Mouse (Mus musculus) CH12.LX (cell line): ENCODE data around the gene Eif5. TPM values are rescaled to one million over a fixed set of nuclear protein-coding genes. Genes with fewer than 3 reads are reported as not detected.

Source experiments
- DNase-seq: peaks from one replicate; pipeline ENCODE4 v3.0.0-alpha.2; 2013; ENCODE audit errors: extremely low read depth
- H3K27ac ChIP-seq: 2 replicates; pipeline ENCODE4 v1.5.1; 2012; ENCODE audit warnings: low read depth, mild to moderate bottlenecking, control low read depth, moderate library complexity; ENCODE audit not compliant: insufficient read depth
- H3K27me3 ChIP-seq: replicated peaks from 2 replicates; pipeline ENCODE3; 2012; ENCODE audit warnings: inconsistent platforms
- H3K36me3 ChIP-seq, 2 experiments: replicated peaks in 1 of 2; 2 replicates each; pipeline versions ENCODE3 to v1.6.1; 2012; ENCODE audit warnings: inconsistent platforms in 1 of 2, low read length in 1 of 2, mild to moderate bottlenecking in 1 of 2, mixed read lengths in 1 of 2, moderate library complexity in 1 of 2; ENCODE audit not compliant: control insufficient read depth in 1 of 2, insufficient read depth in 1 of 2
- H3K4me1 ChIP-seq, 2 experiments: 2 replicates each; pipeline ENCODE4 v1.6.1; 2012; ENCODE audit warnings: inconsistent platforms in 1 of 2, moderate library complexity in 1 of 2; ENCODE audit not compliant: insufficient read depth in 2 of 2, control insufficient read depth in 1 of 2
- H3K4me2 ChIP-seq: 2 replicates; pipeline ENCODE4 v1.6.1; 2012; ENCODE audit warnings: low read depth, mild to moderate bottlenecking, control low read depth; ENCODE audit not compliant: poor library complexity, insufficient read depth, severe bottlenecking
- H3K4me3 ChIP-seq, 3 experiments: fragments of 150-350 bp in 1 of 3; sonication (generic) in 1 of 3; replicated peaks in 1 of 3; 2 replicates each; pipeline versions ENCODE3 to v1.5.1; 2011 to 2012; ENCODE audit warnings: low read depth in 2 of 3, low read length in 2 of 3, mild to moderate bottlenecking in 2 of 3, moderate library complexity in 2 of 3, control low read depth in 1 of 3, improper control_type of control experiment in 1 of 3, inconsistent platforms in 1 of 3, mixed read lengths in 1 of 3; ENCODE audit not compliant: poor library complexity in 1 of 3
- H3K79me2 ChIP-seq: replicated peaks from 2 replicates; pipeline ENCODE4 v1.6.1; 2012; ENCODE audit warnings: mild to moderate bottlenecking, moderate library complexity; ENCODE audit not compliant: control insufficient read depth, poor library complexity, insufficient read depth, severe bottlenecking; ENCODE audit errors: extremely low read depth
- H3K9ac ChIP-seq: 2 replicates; pipeline ENCODE4 v1.6.1; 2012; ENCODE audit warnings: low read depth, mild to moderate bottlenecking, control low read depth, moderate library complexity; ENCODE audit not compliant: insufficient read depth
- H3K9me3 ChIP-seq: replicated peaks from 2 replicates; pipeline ENCODE3; 2012; ENCODE audit warnings: low read length, inconsistent platforms, mixed read lengths
- BHLHE40 ChIP-seq: IDR thresholded peaks from 2 replicates; pipeline ENCODE4 v1.6.1; 2011; ENCODE audit warnings: mild to moderate bottlenecking, low read depth, low read length, improper control_type of control experiment
- CHD1 ChIP-seq: IDR thresholded peaks from 2 replicates; pipeline ENCODE4 v1.6.1; 2012; ENCODE audit warnings: low read depth, low read length, improper control_type of control experiment, inconsistent platforms
- CHD2 ChIP-seq: IDR thresholded peaks from 2 replicates; pipeline ENCODE4 v1.6.1; 2011; ENCODE audit warnings: low read length, improper control_type of control experiment
- E2F4 ChIP-seq: IDR thresholded peaks from 2 replicates; pipeline ENCODE4 v1.6.1; 2011; ENCODE audit warnings: low read depth, low read length, improper control_type of control experiment; ENCODE audit not compliant: insufficient replicate concordance
- EP300 ChIP-seq: IDR thresholded peaks from 2 replicates; pipeline ENCODE4 v1.6.1; 2011; ENCODE audit warnings: low read length, improper control_type of control experiment
- ETS1 ChIP-seq: conservative IDR thresholded peaks from 2 replicates; pipeline ENCODE4 v1.6.1; 2012; ENCODE audit warnings: low read depth, mild to moderate bottlenecking, inconsistent platforms, low read length, improper control_type of control experiment, moderate library complexity
- HCFC1 ChIP-seq: IDR thresholded peaks from 2 replicates; pipeline ENCODE4 v1.6.1; 2012; ENCODE audit warnings: low read depth, mild to moderate bottlenecking, inconsistent platforms, low read length, improper control_type of control experiment
- IRF4 ChIP-seq: IDR thresholded peaks from 2 replicates; pipeline ENCODE4 v1.6.1; 2014; ENCODE audit warnings: low read depth, mild to moderate bottlenecking, inconsistent platforms, low read length, improper control_type of control experiment
- JUN ChIP-seq: IDR thresholded peaks from 2 replicates; pipeline ENCODE4 v1.6.1; 2011; ENCODE audit warnings: low read depth, mild to moderate bottlenecking, low read length, improper control_type of control experiment, moderate library complexity; ENCODE audit not compliant: insufficient read depth
- JUND ChIP-seq: conservative IDR thresholded peaks from 2 replicates; pipeline ENCODE4 v1.6.1; 2011; ENCODE audit warnings: low read depth, low read length, improper control_type of control experiment
- KAT2A ChIP-seq: IDR thresholded peaks from 2 replicates; pipeline ENCODE4 v1.6.1; 2012; ENCODE audit warnings: low read length, improper control_type of control experiment, inconsistent platforms; ENCODE audit not compliant: insufficient replicate concordance
- MAX ChIP-seq: IDR thresholded peaks from 2 replicates; pipeline ENCODE4 v1.6.1; 2011; ENCODE audit warnings: low read length, improper control_type of control experiment
- MEF2A ChIP-seq: IDR thresholded peaks from 2 replicates; pipeline ENCODE4 v1.6.1; 2014; ENCODE audit warnings: low read depth, mild to moderate bottlenecking, inconsistent platforms, low read length, improper control_type of control experiment, borderline replicate concordance
- MXI1 ChIP-seq: IDR thresholded peaks from 2 replicates; pipeline ENCODE4 v1.6.1; 2011; ENCODE audit warnings: mild to moderate bottlenecking, low read depth, low read length, improper control_type of control experiment
- NELFE ChIP-seq: IDR thresholded peaks from 2 replicates; pipeline ENCODE4 v1.6.1; 2011; ENCODE audit warnings: low read depth, low read length, improper control_type of control experiment
- NRF1 ChIP-seq: IDR thresholded peaks from 2 replicates; pipeline ENCODE4 v1.6.1; 2014; ENCODE audit warnings: low read depth, mild to moderate bottlenecking, inconsistent platforms, low read length, improper control_type of control experiment, moderate library complexity
- POLR2A ChIP-seq: IDR thresholded peaks from 2 replicates; pipeline ENCODE4 v1.6.1; 2011; ENCODE audit warnings: low read depth, mild to moderate bottlenecking, improper control_type of control experiment, low read length
- SIN3A ChIP-seq: IDR thresholded peaks from 2 replicates; pipeline ENCODE4 v1.6.1; 2012; ENCODE audit warnings: low read length, improper control_type of control experiment, inconsistent platforms
- TBP ChIP-seq: conservative IDR thresholded peaks from 2 replicates; pipeline ENCODE4 v1.6.1; 2011; ENCODE audit warnings: low read depth, low read length, improper control_type of control experiment
- TCF12 ChIP-seq: IDR thresholded peaks from 2 replicates; pipeline ENCODE4 v1.6.1; 2014; ENCODE audit warnings: low read depth, mild to moderate bottlenecking, inconsistent platforms, low read length, improper control_type of control experiment
- ZC3H11A ChIP-seq: IDR thresholded peaks from 2 replicates; pipeline ENCODE4 v1.6.1; 2012; ENCODE audit warnings: low read depth, mild to moderate bottlenecking, inconsistent platforms, low read length, improper control_type of control experiment
- ZKSCAN1 ChIP-seq: IDR thresholded peaks from 2 replicates; pipeline ENCODE4 v1.6.1; 2012; ENCODE audit warnings: low read depth, inconsistent platforms, low read length, improper control_type of control experiment, borderline replicate concordance
- dilution Hi-C: fragments of 300-500 bp; cut with MboI; formaldehyde crosslinking; loops from 2 replicates; pipeline ENCODE4 v1.14.3; 2020; ENCODE audit warnings: low sequenced_read_pairs; ENCODE audit not compliant: extremely low pct_unique_long_range_greater_than_20kb, extremely low pct_ligation_motif_present
- in situ Hi-C: fragments of 300-500 bp; cut with MboI; formaldehyde crosslinking; loops from 3 replicates; pipeline ENCODE4 v1.14.3; 2019; ENCODE audit warnings: low sequenced_read_pairs, low pct_ligation_motif_present, low pct_unique_long_range_greater_than_20kb, mixed read lengths
- polyA plus RNA-seq: library from polyadenylated mRNA; unstranded; fragments of >175 nt; gene quantifications from 2 replicates; pipeline ENCODE4 v1.2.1, GENCODE M21; 2012; ENCODE audit warnings: low read depth; ENCODE audit not compliant: insufficient read length
- total RNA-seq, 2 experiments: library from RNA; depleted of rRNA; stranded (reverse); fragments of 300-350 nt in 1 of 2; fragments of >200 nt in 1 of 2; gene quantifications; 2 replicates each; pipeline ENCODE4 v1.2.3; 2012 to 2014

The Eif5 gene
- total and polyA plus RNA-seq, 3 experiments, result 118 to 284 (median 156) TPM

GRCm38 (mm10) chr12:111535762-111536161, 2.1 kb upstream of the Eif5 start:
- in situ Hi-C loops (no loop called here), dilution Hi-C loops (no loop called here)
- Histone ChIP-seq H3K4me3 (peak overlapping the region; percentile 14 to 41 (median 28)), H3K9me3 (no peaks in the 10 kb centered on the region), H3K9ac (peak overlapping the region; percentile 100), H3K79me2 (peaks cover 27% of the 10 kb centered on the region), H3K4me2 (peak overlapping the region; percentile 96), H3K36me3 (peaks cover 14 to 20% of the 10 kb centered on the region in 2 experiments), H3K27me3 (no peaks in the 10 kb centered on the region), H3K27ac (peak overlapping the region; percentile 86), H3K4me1 (peaks cover 5 to 42% of the 10 kb centered on the region in 2 experiments)
- DNase-seq, result peak; percentile 81
- TF ChIP-seq BHLHE40 (peak; percentile 65; the same call in 1 of the 2 replicates), E2F4 (no peak), KAT2A (no peak), ZC3H11A (no peak), CHD1 (peak; percentile 75), HCFC1 (peak; percentile 66), JUN (peak; percentile 58), NELFE (peak; percentile 16; the same call in 1 of the 2 replicates), IRF4 (peak; percentile 53; the same call in 1 of the 2 replicates), MXI1 (peak; percentile 62; the same call in 1 of the 2 replicates), TCF12 (peak; percentile 73), ETS1 (peak; percentile 80), JUND (peak; percentile 85), POLR2A (peak; percentile 62), CHD2 (0 out of 2 replicates have a peak, but pooled peaks have one; percentile 37), MAX (no peak), EP300 (peak; percentile 61), MEF2A (peak; percentile 99), SIN3A (peak; percentile 71), ZKSCAN1 (no peak), NRF1 (no peak), TBP (peak; percentile 90)

- peaks cover 7 to 51% of the 10 kb centered on the region in 2 experiments for H3K4me1 ChIP-seq
- H3K79me2 ChIP-seq, result peaks cover 34% of the 10 kb centered on the region
- H3K9me3 ChIP-seq, result no peaks in the 10 kb centered on the region
- 0 out of 2 replicates have a peak, but pooled peaks have one; percentile 14 for TF ChIP-seq SIN3A
- no peak; the same call in 1 of the 2 replicates for TF ChIP-seq EP300
- peak; percentile 42; the same call in 1 of the 2 replicates for TF ChIP-seq IRF4
- TF ChIP-seq POLR2A, result peak; percentile 16; the same call in 1 of the 2 replicates
- TF ChIP-seq, all 38 proteins: peak for 3
- H3K4me2 ChIP-seq, result peak overlapping the region; percentile 96
- dilution Hi-C loops, result no loop called here
- peak overlapping the region; percentile 71 to 95 (median 83) for H3K4me3 ChIP-seq
- peaks cover 22 to 29% of the 10 kb centered on the region in 2 experiments for H3K36me3 ChIP-seq
- H3K27ac ChIP-seq, result peak overlapping the region; percentile 69
- peak overlapping the region; percentile 100 for H3K9ac ChIP-seq
- in situ Hi-C loops, result no loop called here
- DNase-seq, result no peak
- no peaks in the 10 kb centered on the region for H3K27me3 ChIP-seq
Observed at GRCm38 (mm10) chr12:111536746-111537145, 1.1 kb upstream of the Eif5 start.
